Mouse (Mus musculus): Measurements from ENCODE around the gene Wwc1.
A peak's percentile ranks its signal among the peaks of the same experiment; 100 is the strongest.
"Not testable (repeated sequence)": the region's sequence is repeated elsewhere in the genome, so short reads cannot be mapped to it uniquely, and the experiment has no call there.

The Wwc1 gene

GRCm38 (mm10) chr11:35877651-35878558, 102.4 kb downstream of the Wwc1 start:
- no peak for DNase-seq

GRCm38 (mm10) chr11:35873624-35874244, 106.6 kb downstream of the Wwc1 start:
- no peak for DNase-seq

- DNase-seq = no peak
Measured at GRCm38 (mm10) chr11:35870961-35871360, 109.4 kb downstream of the Wwc1 start.

- DNase-seq = no peak
Measured at GRCm38 (mm10) chr11:35866140-35866539, 114.2 kb downstream of the Wwc1 start.

GRCm38 (mm10) chr11:35864981-35865604, 115.2 kb downstream of the Wwc1 start:
- no peak for DNase-seq

- no peak for DNase-seq
Measured at GRCm38 (mm10) chr11:35863653-35864052, 116.7 kb downstream of the Wwc1 start.

GRCm38 (mm10) chr11:35857395-35858067, 122.8 kb downstream of the Wwc1 start:
- DNase-seq = no peak

GRCm38 (mm10) chr11:35856359-35857040, 123.8 kb downstream of the Wwc1 start:
- DNase-seq = no peak

- no peak for DNase-seq
Measured at GRCm38 (mm10) chr11:35855567-35855966, 124.8 kb downstream of the Wwc1 start.

- no peak for DNase-seq
Measured at GRCm38 (mm10) chr11:35854941-35855340, 125.4 kb downstream of the Wwc1 start.

- DNase-seq = no peak
Measured at GRCm38 (mm10) chr11:35853651-35854050, 126.7 kb downstream of the Wwc1 start.

GRCm38 (mm10) chr11:35852731-35853130, 127.6 kb downstream of the Wwc1 start:
- DNase-seq = peak; percentile 29

GRCm38 (mm10) chr11:35844299-35844698, 136.0 kb downstream of the Wwc1 start:
- no peak for DNase-seq

- not testable (repeated sequence) for DNase-seq
Measured at GRCm38 (mm10) chr11:35842560-35842959, 137.8 kb downstream of the Wwc1 start.

GRCm38 (mm10) chr11:35841738-35842325, 138.5 kb downstream of the Wwc1 start:
- DNase-seq = no peak

- DNase-seq = not testable (repeated sequence)
Measured at GRCm38 (mm10) chr11:35840806-35841205, 139.5 kb downstream of the Wwc1 start.

- no peak for DNase-seq
Measured at GRCm38 (mm10) chr11:35840282-35840681, 140.0 kb downstream of the Wwc1 start.

GRCm38 (mm10) chr11:35838345-35839338, 141.7 kb downstream of the Wwc1 start:
- peak; percentile 91 for DNase-seq

GRCm38 (mm10) chr11:35837156-35838126, 142.9 kb downstream of the Wwc1 start:
- no peak for DNase-seq
